Mouse (Mus musculus) activated CD4-positive, CD25-positive, alpha-beta regulatory T cell (primary cell): ENCODE results near the gene Fam174b. TPM values are rescaled to one million over a fixed set of nuclear protein-coding genes. Genes with fewer than 3 reads are reported as not detected.

Experiments used
- polyA plus RNA-seq, 2 experiments: library from polyadenylated mRNA; unstranded; fragments of 100-300 nt; shearing (Covaris generic); gene quantifications; one replicate each; pipeline ENCODE4 v1.2.1; 2017

Fam174b gene
- 1 to 10 TPM; 2.8 to 8.2 TPM for polyA plus RNA-seq

DNA sequence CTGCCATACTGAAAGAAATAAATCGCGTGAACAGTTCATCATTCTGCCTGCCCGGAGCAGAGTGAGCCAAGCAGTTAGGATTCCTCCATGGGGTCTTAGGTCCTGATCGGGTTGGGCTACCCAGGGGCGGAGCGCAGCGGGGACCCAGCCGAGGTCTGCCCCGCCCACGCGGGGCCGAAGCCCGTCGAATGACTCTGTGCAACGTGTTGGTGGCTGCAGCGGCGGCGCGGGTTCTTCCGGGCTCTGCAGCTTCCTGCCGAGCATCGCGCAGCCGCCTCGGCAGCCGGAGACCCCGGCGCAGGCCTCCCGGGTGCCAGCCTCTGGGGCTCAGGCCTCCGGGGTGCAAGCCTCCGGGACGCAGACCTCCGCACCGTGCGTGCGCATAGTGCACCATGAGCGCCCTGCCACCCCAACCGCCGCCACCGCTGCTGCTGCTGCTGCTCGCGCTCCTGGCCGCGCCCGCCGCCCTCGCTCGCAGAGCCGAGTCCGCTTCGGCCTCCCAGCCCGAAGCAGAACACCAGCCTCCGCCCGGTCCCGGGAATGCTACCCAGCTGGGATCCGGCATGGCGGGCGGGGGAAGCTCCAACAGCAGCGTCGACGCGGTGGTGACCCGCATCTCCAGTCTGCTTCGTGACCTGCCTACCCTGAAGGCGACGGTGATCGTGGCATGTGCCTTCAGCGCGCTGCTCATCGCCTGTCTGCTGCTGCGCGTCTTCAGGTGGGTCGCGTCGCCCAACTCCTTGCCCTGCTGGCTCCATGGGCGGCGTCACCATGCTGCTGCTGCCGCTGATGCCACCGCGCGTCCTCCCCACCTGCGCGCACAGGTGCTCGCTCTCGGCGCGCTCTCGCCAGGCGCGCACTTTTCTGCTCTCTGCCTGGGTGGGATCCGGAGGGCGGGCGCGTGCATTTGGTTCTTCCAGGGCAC lies at the start of gene Fam174b:
Fam174b (plus strand) TSS at position 192 of the 925 bp plus-strand sequence.

Other genes with a start within 250 kb of the Fam174b start
- 100 to 1,000 TPM; 150 to 155 TPM for gene Chd2, start 198.5 kb upstream of the Fam174b start, polyA plus RNA-seq